Mouse (Mus musculus): ENCODE measurements at regions not wholly inside any gene's neighbourhood (a gene's known extent, or its start where the extent isn't known, plus 50 kb on each side); places are given as distances from the start of the nearest gene placed in this dataset.

DNA sequence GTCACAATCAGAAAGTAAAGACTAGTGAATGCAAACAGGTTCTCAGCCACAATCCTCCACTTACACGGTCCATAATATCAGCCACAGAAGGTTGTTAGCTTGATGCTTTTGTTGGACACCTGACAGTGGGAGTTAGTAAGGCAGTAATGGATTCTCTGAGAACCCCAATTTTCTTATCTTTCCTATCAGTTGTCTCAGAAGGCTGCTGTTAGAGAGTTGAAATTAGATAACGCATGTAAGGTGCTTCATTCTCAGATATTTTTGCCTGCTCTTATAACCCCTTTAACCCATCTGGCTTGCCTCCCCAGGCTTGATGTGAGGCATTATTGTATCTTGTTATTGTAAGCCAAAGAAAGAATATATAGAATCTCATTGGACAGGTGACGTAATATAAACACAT is 63.0 kb upstream of the Ube2e3 start:
- WGBS, result 89% methylated on average over 3 of the region's 3 CpGs
- Histone ChIP-seq H3K36me3 (no peaks in the 10 kb centered on the region), H3K27ac (replicated peaks) (no peak overlapping the region), H3K9ac (no peak overlapping the region), H3K4me2 (no peak overlapping the region), H3K4me1 (replicated peaks) (no peaks in the 10 kb centered on the region), H3K9me3 (no peaks in the 10 kb centered on the region), H3K27me3 (no peaks in the 10 kb centered on the region), H3K4me3 (no peak overlapping the region)
- ATAC-seq (ENCODE audit: low read depth), result no peak

DNA sequence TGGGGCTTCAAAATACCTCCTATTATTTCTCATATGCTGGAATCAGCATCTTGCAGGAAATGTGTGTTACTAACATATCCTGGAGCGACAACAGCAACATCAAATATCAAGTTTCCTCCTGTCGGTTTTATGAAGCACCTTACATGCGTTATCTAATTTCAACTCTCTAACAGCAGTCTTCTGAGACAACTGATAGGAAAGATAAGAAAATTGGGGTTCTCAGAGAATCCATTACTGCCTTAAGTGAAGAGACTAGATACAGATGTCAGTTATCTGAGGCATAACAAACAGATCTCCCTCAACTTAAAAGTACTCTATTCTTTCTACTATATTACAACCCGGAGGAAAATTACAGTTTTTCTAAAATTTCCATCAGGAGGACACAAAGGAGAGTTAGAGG is 64.4 kb upstream of the Ube2e3 start:
- no peaks in the 10 kb centered on the region for H3K9me3 ChIP-seq
- no peaks in the 10 kb centered on the region for H3K27me3 ChIP-seq
- 91% methylated on average over 4 of the region's 4 CpGs for WGBS
- no peak overlapping the region for H3K4me3 ChIP-seq
- no peak overlapping the region for H3K4me2 ChIP-seq
- H3K9ac ChIP-seq, result no peak overlapping the region
- no peaks in the 10 kb centered on the region for H3K4me1 ChIP-seq (replicated peaks)
- H3K36me3 ChIP-seq, result no peaks in the 10 kb centered on the region
- no peak overlapping the region for H3K27ac ChIP-seq (replicated peaks)
- no peak for ATAC-seq (ENCODE audit: low read depth)

DNA sequence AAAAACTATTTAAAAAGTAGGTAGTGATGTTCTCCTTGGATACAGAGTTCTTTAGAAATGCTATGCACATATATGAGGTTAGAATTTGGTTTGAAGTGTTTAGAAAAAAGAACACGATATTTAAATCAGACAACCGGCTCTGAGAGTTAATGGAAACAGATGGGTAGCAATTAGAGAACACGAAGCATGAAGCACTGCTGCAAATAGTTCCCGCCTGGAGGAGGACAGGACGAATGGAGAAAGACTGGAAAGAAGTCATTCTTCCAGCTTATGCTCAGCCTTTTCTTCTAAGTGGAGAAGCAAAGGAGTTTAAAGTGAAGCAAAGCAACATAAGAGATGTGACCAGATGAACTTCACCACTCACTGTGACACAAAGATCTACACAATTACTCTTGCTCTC is 72.5 kb upstream of the Ube2e3 start:
- no peak for ATAC-seq (ENCODE audit: low read depth)
- Histone ChIP-seq H3K27ac (replicated peaks) (no peak overlapping the region), H3K4me1 (replicated peaks) (no peaks in the 10 kb centered on the region), H3K9ac (no peak overlapping the region), H3K36me3 (no peaks in the 10 kb centered on the region), H3K9me3 (no peaks in the 10 kb centered on the region), H3K27me3 (no peaks in the 10 kb centered on the region), H3K4me3 (no peak overlapping the region), H3K4me2 (no peak overlapping the region)
- WGBS, result 65% methylated on average over 5 of the region's 5 CpGs

DNA sequence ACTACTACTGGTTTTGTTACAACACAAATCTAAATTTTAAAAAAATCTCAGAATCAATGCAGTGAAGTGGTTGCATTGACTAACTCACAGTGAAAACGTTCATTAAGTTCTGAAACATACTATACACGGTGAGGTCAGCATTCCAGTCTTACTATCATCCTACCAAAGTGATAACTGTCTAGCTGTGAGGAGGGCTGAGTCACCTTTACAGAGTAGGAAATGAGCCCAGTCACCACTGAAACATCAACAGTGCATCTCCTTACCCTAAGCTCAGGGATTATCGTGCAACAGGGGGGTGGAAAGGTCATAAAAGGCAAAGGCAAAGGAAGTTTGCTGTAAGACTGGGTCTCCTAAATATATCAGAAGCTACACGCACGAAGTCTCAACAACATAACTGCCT is 73.2 kb upstream of the Ube2e3 start:
- no peak overlapping the region for H3K9ac ChIP-seq
- no peak overlapping the region for H3K4me2 ChIP-seq
- H3K36me3 ChIP-seq, result no peaks in the 10 kb centered on the region
- H3K4me1 ChIP-seq (replicated peaks), result no peaks in the 10 kb centered on the region
- H3K27me3 ChIP-seq, result no peaks in the 10 kb centered on the region
- no peak for ATAC-seq (ENCODE audit: low read depth)
- no peaks in the 10 kb centered on the region for H3K9me3 ChIP-seq
- 85% methylated on average over 5 of the region's 5 CpGs for WGBS
- H3K27ac ChIP-seq (replicated peaks), result no peak overlapping the region
- no peak overlapping the region for H3K4me3 ChIP-seq

DNA sequence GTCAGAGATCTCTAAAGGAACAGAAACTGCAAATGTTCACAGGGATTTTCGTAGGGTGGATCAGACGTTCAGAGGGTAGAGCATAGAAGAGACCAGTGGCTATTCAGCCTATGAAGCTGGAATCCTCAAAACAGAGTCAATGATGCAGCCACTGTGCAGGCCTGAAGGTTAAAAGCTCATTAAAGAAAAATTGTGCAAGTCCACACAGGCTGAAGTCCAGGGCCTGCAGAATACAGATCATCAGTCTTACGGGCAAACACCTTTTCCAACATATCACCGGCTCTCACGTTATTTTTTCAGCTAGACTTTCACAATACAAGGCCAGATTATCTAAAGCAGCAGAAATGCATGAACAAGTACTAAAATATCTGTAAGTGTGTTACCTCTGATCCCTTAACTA is 78.8 kb upstream of the Ube2e3 start:
- Histone ChIP-seq H3K4me3 (no peak overlapping the region), H3K4me2 (no peak overlapping the region), H3K27me3 (no peaks in the 10 kb centered on the region), H3K27ac (replicated peaks) (no peak overlapping the region), H3K9me3 (no peaks in the 10 kb centered on the region), H3K9ac (no peak overlapping the region), H3K4me1 (replicated peaks) (no peaks in the 10 kb centered on the region), H3K36me3 (no peaks in the 10 kb centered on the region)
- WGBS, result 88% methylated on average over 5 of the region's 5 CpGs
- no peak for ATAC-seq (ENCODE audit: low read depth)

DNA sequence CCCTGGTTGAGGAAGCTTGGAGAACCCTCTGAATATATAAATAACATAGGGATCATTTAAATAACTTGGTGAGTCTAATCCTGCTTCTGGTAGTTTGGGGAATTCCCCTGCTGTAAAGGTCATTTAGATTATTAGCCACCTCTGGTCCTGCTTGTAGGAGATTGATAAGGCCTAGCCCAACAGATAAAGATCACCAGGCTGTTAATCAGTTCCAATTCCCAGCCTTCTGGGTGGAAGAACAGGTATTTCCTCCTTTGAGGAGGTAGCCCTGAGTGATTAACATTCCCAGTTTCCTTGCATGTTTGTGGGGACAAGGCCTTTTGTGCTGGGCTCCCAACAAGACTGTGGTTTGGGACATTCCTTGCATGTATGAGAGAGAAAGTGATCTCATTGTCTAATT is 79.7 kb upstream of the Ube2e3 start:
- Histone ChIP-seq H3K9me3 (no peaks in the 10 kb centered on the region), H3K4me2 (no peak overlapping the region), H3K4me3 (no peak overlapping the region), H3K27ac (replicated peaks) (no peak overlapping the region), H3K4me1 (replicated peaks) (no peaks in the 10 kb centered on the region), H3K9ac (no peak overlapping the region), H3K27me3 (no peaks in the 10 kb centered on the region), H3K36me3 (no peaks in the 10 kb centered on the region)
- ATAC-seq (ENCODE audit: low read depth), result no peak

DNA sequence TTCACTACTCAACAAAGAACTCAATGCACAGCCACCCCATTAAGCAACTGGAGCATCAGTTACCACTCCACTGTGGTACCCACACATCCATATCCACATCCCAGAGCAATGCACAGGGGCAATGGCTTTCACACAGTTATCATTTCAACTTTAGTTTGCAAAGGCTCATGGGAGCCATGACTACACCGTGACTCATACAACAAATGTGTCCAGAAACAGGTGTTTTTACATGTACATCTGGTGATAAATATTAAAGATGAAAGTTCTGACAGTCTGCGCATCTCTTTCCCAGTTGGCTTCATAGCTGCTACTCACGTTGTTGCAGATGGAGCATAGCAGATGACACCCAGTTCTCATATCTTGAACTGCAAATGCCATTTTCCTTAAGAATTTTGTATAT is 88.0 kb upstream of the Ube2e3 start:
- ATAC-seq (ENCODE audit: low read depth), result no peak
- H3K4me2 ChIP-seq, result no peak overlapping the region
- no peaks in the 10 kb centered on the region for H3K36me3 ChIP-seq
- no peak overlapping the region for H3K9ac ChIP-seq
- H3K9me3 ChIP-seq, result no peaks in the 10 kb centered on the region
- H3K27ac ChIP-seq (replicated peaks), result no peak overlapping the region
- no peak overlapping the region for H3K4me3 ChIP-seq
- WGBS, result 91% methylated on average over 3 of the region's 3 CpGs
- H3K27me3 ChIP-seq, result no peaks in the 10 kb centered on the region
- no peaks in the 10 kb centered on the region for H3K4me1 ChIP-seq (replicated peaks)

DNA sequence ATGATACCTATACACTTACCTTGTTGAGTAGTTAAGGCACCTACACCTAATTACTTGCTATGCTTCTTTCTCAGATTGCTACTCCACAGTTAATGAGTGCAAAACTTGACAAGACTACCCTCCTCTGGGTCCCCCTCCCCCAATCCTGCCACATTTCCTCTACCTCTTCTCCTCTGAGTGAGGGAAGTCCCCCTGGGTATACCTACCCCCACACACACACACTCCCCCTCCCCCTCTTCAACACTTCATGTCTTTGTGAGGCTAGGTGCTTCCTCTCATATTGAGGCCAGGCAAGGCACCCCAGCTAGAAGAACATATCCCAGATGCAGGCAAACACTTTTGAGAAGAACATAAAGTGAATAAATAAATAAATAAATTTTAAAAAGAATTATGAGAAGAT is 90.3 kb upstream of the Ube2e3 start:
- H3K4me3 ChIP-seq, result no peak overlapping the region
- H3K4me2 ChIP-seq, result no peak overlapping the region
- no peaks in the 10 kb centered on the region for H3K4me1 ChIP-seq (replicated peaks)
- H3K9me3 ChIP-seq, result no peaks in the 10 kb centered on the region
- H3K27me3 ChIP-seq, result no peaks in the 10 kb centered on the region
- no peak overlapping the region for H3K27ac ChIP-seq (replicated peaks)
- ATAC-seq (ENCODE audit: low read depth), result no peak
- H3K36me3 ChIP-seq, result no peaks in the 10 kb centered on the region
- no peak overlapping the region for H3K9ac ChIP-seq

DNA sequence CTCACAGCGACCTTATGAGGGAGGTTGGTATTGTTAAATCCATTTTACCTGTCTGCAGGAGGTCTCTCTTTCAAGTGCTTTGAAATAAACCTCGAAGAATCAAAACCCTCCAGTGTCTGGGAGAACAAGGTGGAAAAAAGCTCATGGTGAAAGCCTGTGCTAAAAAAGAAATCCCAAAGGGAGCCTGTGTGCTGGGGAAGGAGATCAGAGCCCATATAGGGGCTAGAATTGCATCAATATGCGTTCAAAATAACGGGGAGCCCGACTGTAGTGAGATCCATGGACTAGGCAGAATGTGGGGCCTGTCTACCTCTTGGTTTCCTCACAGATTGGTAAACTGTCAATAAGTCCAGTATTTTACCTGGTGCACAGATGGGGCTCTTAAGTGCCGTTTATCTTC is 113.6 kb upstream of the Ube2e3 start:
- ATAC-seq (ENCODE audit: low read depth), result no peak
- H3K36me3 ChIP-seq, result no peaks in the 10 kb centered on the region
- no peaks in the 10 kb centered on the region for H3K4me1 ChIP-seq (replicated peaks)
- H3K27ac ChIP-seq (replicated peaks), result no peak overlapping the region
- no peaks in the 10 kb centered on the region for H3K9me3 ChIP-seq
- no peak overlapping the region for H3K4me2 ChIP-seq
- H3K9ac ChIP-seq, result no peak overlapping the region
- H3K27me3 ChIP-seq, result no peaks in the 10 kb centered on the region
- 69% methylated on average over 6 of the region's 6 CpGs for WGBS
- no peak overlapping the region for H3K4me3 ChIP-seq

DNA sequence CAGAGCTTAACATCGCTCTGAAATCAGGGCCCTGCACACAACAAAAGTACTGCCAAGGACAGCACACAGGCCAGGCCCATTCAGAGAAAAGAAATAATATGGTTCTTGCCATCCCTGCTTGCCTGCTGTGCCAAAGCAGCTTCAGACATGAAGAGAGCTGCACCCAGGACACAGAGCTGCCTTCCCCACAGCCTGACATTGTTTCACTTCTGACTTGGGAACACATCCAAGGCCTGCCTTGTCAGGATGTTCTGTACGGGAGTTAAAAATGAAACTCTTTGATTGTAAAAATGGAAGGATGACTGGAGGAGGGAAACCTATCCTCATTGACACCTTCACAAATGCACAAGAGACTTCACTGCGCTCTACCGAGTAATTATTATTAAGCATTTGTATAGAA is 114.0 kb upstream of the Ube2e3 start:
- no peak overlapping the region for H3K4me3 ChIP-seq
- no peak for ATAC-seq (ENCODE audit: low read depth)

DNA sequence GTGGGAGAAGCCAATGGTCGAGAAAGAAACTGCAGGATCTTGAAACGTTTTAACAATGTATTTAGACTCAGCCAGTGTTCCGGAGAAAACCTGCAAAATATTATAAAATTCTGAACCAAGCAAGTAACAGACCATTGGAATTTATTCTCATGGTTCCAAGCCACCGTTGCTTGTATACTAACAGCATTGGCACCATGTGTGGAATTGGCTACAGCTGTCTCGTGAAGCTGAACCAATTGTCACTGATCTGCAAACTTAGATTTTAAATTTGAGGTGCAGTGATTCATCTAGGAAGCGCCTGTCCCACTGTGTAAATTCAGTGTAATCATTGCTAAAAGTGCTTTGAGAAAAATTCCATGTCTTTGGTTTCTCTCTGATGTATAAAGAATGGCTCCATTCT is 137.8 kb upstream of the Ube2e3 start:
- no peak for ATAC-seq (ENCODE audit: low read depth)
- 85% methylated on average over 6 of the region's 6 CpGs for WGBS
- H3K9ac ChIP-seq, result no peak overlapping the region

More for the DNA sequence above, 114.0 kb upstream of the Ube2e3 start:
- Histone ChIP-seq H3K4me2 (no peak overlapping the region), H3K9me3 (no peaks in the 10 kb centered on the region), H3K27ac (replicated peaks) (no peak overlapping the region), H3K27me3 (no peaks in the 10 kb centered on the region), H3K4me1 (replicated peaks) (no peaks in the 10 kb centered on the region), H3K36me3 (no peaks in the 10 kb centered on the region), H3K9ac (no peak overlapping the region)
- WGBS, result 69% methylated on average over 4 of the region's 4 CpGs

DNA sequence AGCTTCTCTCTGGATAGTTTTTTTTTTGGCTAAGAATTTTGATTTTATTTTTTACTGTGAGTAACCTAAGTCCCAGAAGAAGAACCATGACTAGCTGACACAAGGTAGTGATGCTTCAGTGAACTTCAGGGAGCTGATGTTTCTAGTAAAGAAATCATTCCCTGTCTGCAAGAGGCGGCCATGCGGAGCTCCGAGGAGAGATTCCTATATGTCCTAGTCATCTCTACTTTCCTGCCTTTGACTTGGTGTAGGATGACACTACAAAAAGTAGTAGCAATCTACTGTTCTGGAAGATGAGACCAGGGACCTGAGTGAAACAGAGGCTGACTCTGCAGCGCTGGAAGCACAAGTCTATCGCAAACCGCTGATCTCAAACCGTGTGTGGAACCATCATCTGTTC is 141.9 kb upstream of the Ube2e3 start:
- no peak overlapping the region for H3K9ac ChIP-seq
- H3K4me2 ChIP-seq, result no peak overlapping the region
- WGBS, result 91% methylated on average over 7 of the region's 7 CpGs
- no peak overlapping the region for H3K27ac ChIP-seq (replicated peaks)
- H3K4me3 ChIP-seq, result no peak overlapping the region
- no peaks in the 10 kb centered on the region for H3K9me3 ChIP-seq
- H3K4me1 ChIP-seq (replicated peaks), result no peaks in the 10 kb centered on the region
- H3K36me3 ChIP-seq, result no peaks in the 10 kb centered on the region
- no peaks in the 10 kb centered on the region for H3K27me3 ChIP-seq
- no peak for ATAC-seq (ENCODE audit: low read depth)

More for the DNA sequence above, 137.8 kb upstream of the Ube2e3 start:
- Histone ChIP-seq H3K27ac (replicated peaks) (no peak overlapping the region), H3K4me3 (no peak overlapping the region), H3K36me3 (no peaks in the 10 kb centered on the region), H3K27me3 (no peaks in the 10 kb centered on the region), H3K4me2 (no peak overlapping the region), H3K4me1 (replicated peaks) (no peaks in the 10 kb centered on the region), H3K9me3 (no peaks in the 10 kb centered on the region)

DNA sequence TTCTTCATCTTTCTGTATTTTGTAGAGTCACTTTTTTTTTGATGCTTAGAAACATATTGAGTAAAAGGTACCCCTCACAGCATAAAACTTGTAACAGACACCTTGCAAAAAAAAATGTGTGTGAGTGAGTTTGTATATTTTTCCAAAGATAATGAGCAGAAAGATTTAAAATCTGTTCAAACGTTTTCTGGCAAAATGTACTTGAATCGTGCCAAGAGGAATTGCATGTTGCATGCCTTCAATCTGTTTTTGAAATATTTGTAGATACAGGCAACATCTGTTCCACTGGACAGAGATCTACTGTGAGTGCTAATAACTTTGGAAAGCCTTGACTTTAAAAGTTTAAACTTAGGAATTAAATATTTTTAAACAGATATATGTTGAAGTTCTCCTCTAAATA is 143.5 kb upstream of the Ube2e3 start:
- Histone ChIP-seq H3K27ac (replicated peaks) (no peak overlapping the region), H3K9me3 (no peaks in the 10 kb centered on the region), H3K27me3 (no peaks in the 10 kb centered on the region), H3K9ac (no peak overlapping the region), H3K36me3 (no peaks in the 10 kb centered on the region), H3K4me2 (no peak overlapping the region), H3K4me1 (replicated peaks) (no peaks in the 10 kb centered on the region), H3K4me3 (no peak overlapping the region)
- ATAC-seq (ENCODE audit: low read depth), result no peak
- 72% methylated on average over 2 of the region's 2 CpGs for WGBS

DNA sequence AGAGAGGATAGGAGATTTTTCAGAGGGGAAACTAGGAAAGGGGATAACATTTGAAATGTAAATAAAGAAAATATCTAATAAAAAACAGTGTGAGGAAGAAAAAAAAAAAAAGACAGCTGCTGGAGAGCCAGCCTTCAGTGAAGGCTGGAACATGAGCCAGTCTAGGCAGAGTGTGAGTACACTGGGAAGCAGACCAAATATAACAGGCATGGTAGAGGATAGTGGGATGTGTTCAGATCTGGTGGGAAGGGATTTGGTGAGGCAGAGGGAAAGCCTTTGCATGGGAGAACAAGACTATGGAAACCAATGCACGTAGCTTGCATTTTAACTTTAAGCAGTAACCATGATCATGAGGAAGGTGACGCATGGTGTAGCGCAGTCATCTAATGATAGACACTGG is 144.5 kb upstream of the Ube2e3 start:
- Histone ChIP-seq H3K9ac (no peak overlapping the region), H3K4me3 (no peak overlapping the region), H3K27me3 (no peaks in the 10 kb centered on the region), H3K9me3 (no peaks in the 10 kb centered on the region), H3K4me2 (no peak overlapping the region), H3K36me3 (no peaks in the 10 kb centered on the region), H3K4me1 (replicated peaks) (0 out of 2 replicates have a peak, but pooled peaks cover 3% of the 10 kb centered on the region), H3K27ac (replicated peaks) (no peak overlapping the region)
- WGBS, result 97% methylated on average over 3 of the region's 3 CpGs
- no peak for ATAC-seq (ENCODE audit: low read depth)

All from neural tube, embryonic 13.5 days (tissue).